Mouse (Mus musculus) midbrain, embryonic 11.5 days (tissue): ENCODE measurements around the gene Efcab7. TPM values are rescaled to one million over a fixed set of nuclear protein-coding genes. Genes with fewer than 3 reads are reported as not detected.

Experiments used
- ATAC-seq: fragments of 200-750 bp; cut with Nextera tagmentation; 2 replicates; pipeline ENCODE4 v1.8.0; 2017; ENCODE audit warnings: moderate TSS enrichment, moderate library complexity; ENCODE audit not compliant: low FRiP score
- DNase-seq: peaks from one replicate; pipeline ENCODE4 v3.0.0; 2015; ENCODE audit warnings: low spot score; ENCODE audit errors: missing footprints
- H3K27ac ChIP-seq: fragments of 300-500 bp; sonication (generic); 2 replicates; pipeline ENCODE4 v1.5.1; 2014; ENCODE audit warnings: low read depth, low read length
- H3K27me3 ChIP-seq: fragments of 300-500 bp; sonication (generic); 2 replicates; pipeline ENCODE4 v1.6.1; 2014; ENCODE audit warnings: mild to moderate bottlenecking, low read length, moderate library complexity, mixed read lengths; ENCODE audit not compliant: control insufficient read depth, insufficient read depth
- H3K36me3 ChIP-seq: fragments of 300-500 bp; sonication (generic); 2 replicates; pipeline ENCODE4 v1.6.1; 2014; ENCODE audit warnings: mild to moderate bottlenecking, low read length, moderate library complexity, mixed read lengths; ENCODE audit not compliant: control insufficient read depth, insufficient read depth
- H3K4me1 ChIP-seq: fragments of 300-500 bp; sonication (generic); 2 replicates; pipeline ENCODE4 v1.6.1; 2014; ENCODE audit warnings: low read length; ENCODE audit not compliant: control insufficient read depth, insufficient read depth
- H3K4me2 ChIP-seq: fragments of 300-500 bp; sonication (generic); 2 replicates; pipeline ENCODE4 v1.6.1; 2014; ENCODE audit warnings: mild to moderate bottlenecking, moderate library complexity
- H3K4me3 ChIP-seq: fragments of 300-500 bp; sonication (generic); 2 replicates; pipeline ENCODE4 v1.5.1; 2014; ENCODE audit warnings: low read depth, low read length
- H3K9ac ChIP-seq: fragments of 300-500 bp; sonication (generic); 2 replicates; pipeline ENCODE4 v1.6.1; 2014; ENCODE audit warnings: low read length
- H3K9me3 ChIP-seq: fragments of 300-500 bp; sonication (generic); 2 replicates; pipeline ENCODE4 v1.6.1; 2016; ENCODE audit warnings: low read length; ENCODE audit not compliant: control insufficient read depth
- WGBS: fragments of 180-500 bp; shearing (Covaris S2); extraction: QIAGEN DNeasy Blood & Tissue Kit; methylation state at CpG from one replicate; pipeline ENCODE4 v1.1.7; 2014; 5-methylcytosine and 5-hydroxymethylcytosine counted together
- polyA plus RNA-seq: library from polyadenylated mRNA; unstranded; fragments of >200 nt; fragmentation: Nextera tagmentation; extraction: Ambion mirVana; gene quantifications from 2 replicates; pipeline ENCODE4 v1.2.1, GENCODE M21; 2014

Efcab7 gene
- polyA plus RNA-seq, result 29.1 and 29.7 TPM in 2 replicates

GRCm38 (mm10) chr4:99829094-99830073 lies at the start of gene Efcab7:
Gene Efcab7, plus strand, starts transcription at chr4:99829198.
- WGBS, result under 1% methylated on average over 48 of the region's 48 CpGs
- no peaks in the 10 kb centered on the region for H3K27me3 ChIP-seq

DNA sequence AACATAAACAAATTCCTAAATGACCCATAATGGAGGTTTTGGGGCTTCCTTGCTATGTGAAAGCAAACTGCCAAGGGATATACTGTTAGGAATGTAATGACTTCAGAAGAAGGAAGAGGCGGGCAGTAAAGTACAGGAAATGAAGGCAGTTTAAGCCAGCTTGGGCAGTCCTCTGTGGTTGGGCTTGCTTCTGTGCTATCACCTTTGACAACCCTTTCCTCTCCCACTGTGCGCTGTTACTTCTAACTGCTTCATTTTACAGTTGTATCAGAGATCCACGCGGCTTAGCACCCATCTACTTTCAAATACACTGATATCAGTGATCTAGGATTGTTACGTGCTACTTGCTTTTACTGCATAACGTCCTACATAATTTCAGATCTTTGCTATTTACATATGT lies 36.6 kb upstream of the Efcab7 start:
- no peaks in the 10 kb centered on the region; the same call in 1 of the 2 replicates for H3K36me3 ChIP-seq
- H3K9me3 ChIP-seq, result no peaks in the 10 kb centered on the region
- H3K4me2 ChIP-seq, result no peak overlapping the region
- no peak overlapping the region for H3K4me3 ChIP-seq
- DNase-seq (peak; percentile 84), ATAC-seq (no peak)
- H3K27me3 ChIP-seq, result no peaks in the 10 kb centered on the region
- WGBS, result 92% methylated on average over 6 of the region's 6 CpGs
- H3K9ac ChIP-seq, result no peak overlapping the region
- no peak overlapping the region for H3K27ac ChIP-seq
- no peaks in the 10 kb centered on the region for H3K4me1 ChIP-seq

More at GRCm38 (mm10) chr4:99829094-99830073, at the start of gene Efcab7:
- Histone ChIP-seq H3K9me3 (no peaks in the 10 kb centered on the region), H3K36me3 (no peaks in the 10 kb centered on the region), H3K9ac (peak within 1 kb of the TSS; percentile 87), H3K27ac (peak within 1 kb of the TSS; percentile 93), H3K4me1 (peaks cover 4% of the 10 kb centered on the region; the same call in 1 of the 2 replicates), H3K4me3 (peak within 1 kb of the TSS; percentile 61), H3K4me2 (peak within 1 kb of the TSS; percentile 72)
- peak; percentile 91 for ATAC-seq
- DNase-seq, result peak; percentile 99

DNA sequence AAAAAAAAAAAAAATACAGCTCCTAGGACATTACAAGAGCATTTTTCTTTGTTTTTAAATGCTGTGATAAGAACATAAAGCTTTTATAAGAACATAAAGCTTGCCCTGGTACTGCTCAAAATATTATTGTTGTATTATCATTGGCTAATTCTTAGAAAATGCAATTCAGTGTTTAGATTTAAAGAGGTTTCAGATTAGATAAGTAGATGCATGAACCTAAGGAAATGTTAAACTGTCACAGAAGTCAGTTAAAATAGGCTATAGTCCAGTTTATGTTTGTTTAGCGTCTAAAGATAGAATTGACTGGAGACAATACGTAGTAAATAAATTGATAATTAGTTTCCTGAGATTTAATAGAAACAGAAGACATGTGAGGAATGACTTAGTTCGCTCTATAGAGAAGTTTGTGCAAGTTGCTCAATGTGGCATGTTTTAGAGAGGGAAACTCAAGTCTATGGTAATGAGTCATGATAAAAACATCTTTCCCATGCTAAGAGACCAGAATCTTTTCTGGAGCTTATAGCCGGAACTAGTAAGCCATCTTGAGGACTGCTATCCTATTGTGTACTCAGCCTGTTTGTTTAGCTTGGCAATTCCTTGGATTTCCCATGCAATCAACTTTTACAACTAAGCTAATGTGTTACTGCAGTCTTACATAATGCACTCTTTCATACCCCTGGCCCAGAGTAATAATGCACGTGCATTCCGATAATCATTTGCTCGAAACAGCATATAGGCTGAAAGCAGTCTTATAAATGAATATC lies 12.1 kb upstream of the Efcab7 start:
- no peaks in the 10 kb centered on the region for H3K9me3 ChIP-seq
- no peaks in the 10 kb centered on the region for H3K4me1 ChIP-seq
- WGBS, result 88% methylated on average over 7 of the region's 7 CpGs
- ATAC-seq (no peak), DNase-seq (no peak)
- H3K27me3 ChIP-seq, result no peaks in the 10 kb centered on the region
- H3K9ac ChIP-seq, result no peak overlapping the region
- no peaks in the 10 kb centered on the region for H3K36me3 ChIP-seq
- no peak overlapping the region for H3K4me3 ChIP-seq
- no peak overlapping the region for H3K4me2 ChIP-seq
- H3K27ac ChIP-seq, result no peak overlapping the region

GRCm38 (mm10) chr4:99828337-99828736 lies 661 bp upstream of the Efcab7 start:
- ATAC-seq (no peak), DNase-seq (peak; percentile 87)
- Histone ChIP-seq H3K4me2 (peak overlapping the region; percentile 72), H3K4me1 (peaks cover 4% of the 10 kb centered on the region; the same call in 1 of the 2 replicates), H3K4me3 (peak overlapping the region; percentile 61), H3K27ac (no peak overlapping the region), H3K9ac (no peak overlapping the region), H3K36me3 (no peaks in the 10 kb centered on the region), H3K9me3 (no peaks in the 10 kb centered on the region), H3K27me3 (no peaks in the 10 kb centered on the region)
- whole genome bisulfite sequencing, result 58% methylated on average over 4 of the region's 4 CpGs

- Histone ChIP-seq H3K9ac (peak overlapping the region; percentile 87), H3K4me3 (peak overlapping the region; percentile 61), H3K36me3 (no peaks in the 10 kb centered on the region), H3K27ac (peak overlapping the region; percentile 93; the same call in 1 of the 2 replicates), H3K9me3 (no peaks in the 10 kb centered on the region), H3K27me3 (no peaks in the 10 kb centered on the region), H3K4me1 (peaks cover 4% of the 10 kb centered on the region; the same call in 1 of the 2 replicates), H3K4me2 (peak overlapping the region; percentile 72)
- ATAC-seq (no peak), DNase-seq (no peak)
- WGBS, result under 1% methylated on average over 7 of the region's 7 CpGs
Observed at GRCm38 (mm10) chr4:99828739-99829093, 282 bp upstream of the Efcab7 start.

DNA sequence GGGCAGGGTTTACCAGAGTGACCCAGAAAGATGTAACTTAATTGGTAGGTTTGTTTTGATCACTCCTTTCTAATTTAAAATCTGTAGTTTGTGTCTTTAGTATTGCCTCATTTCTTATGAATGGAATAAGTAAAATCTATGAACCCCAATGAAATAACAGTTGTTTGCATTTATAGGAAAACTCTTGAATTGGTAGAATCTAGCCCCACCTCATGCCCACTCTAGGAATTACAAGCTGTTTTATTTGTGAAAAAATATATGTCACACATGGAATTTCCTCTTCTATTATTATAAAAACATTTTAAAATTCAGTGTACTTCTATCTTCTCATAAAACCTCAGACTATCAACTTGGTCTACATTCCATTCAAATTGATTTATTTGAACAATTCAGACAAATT lies 52.9 kb downstream of the Efcab7 start:
- ATAC-seq (no peak), DNase-seq (peak; percentile 93)
- Histone ChIP-seq H3K4me3 (no peak overlapping the region), H3K4me2 (no peak overlapping the region), H3K9me3 (no peaks in the 10 kb centered on the region), H3K4me1 (no peaks in the 10 kb centered on the region), H3K27me3 (no peaks in the 10 kb centered on the region), H3K36me3 (no peaks in the 10 kb centered on the region), H3K9ac (no peak overlapping the region), H3K27ac (no peak overlapping the region)

DNA sequence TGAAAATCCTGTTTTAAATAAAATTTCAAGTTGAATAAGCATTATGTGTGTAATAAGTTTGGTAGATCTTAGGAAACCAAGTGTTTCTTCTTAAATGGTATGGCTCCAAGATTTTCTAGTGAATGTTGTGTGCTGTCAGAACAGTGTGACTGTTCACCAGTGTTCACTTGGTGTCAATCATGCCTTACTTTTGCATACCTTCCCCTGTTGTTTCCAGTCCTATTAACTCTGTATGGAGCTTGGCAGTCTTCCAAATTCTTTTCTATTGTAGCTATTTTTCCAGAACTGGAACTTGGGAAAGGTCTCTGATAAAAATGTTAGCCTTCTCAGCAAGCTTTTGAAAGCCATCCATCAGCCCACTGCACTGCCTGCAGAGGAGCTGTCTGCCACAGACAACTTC lies 53.4 kb downstream of the Efcab7 start:
- Histone ChIP-seq H3K4me1 (no peaks in the 10 kb centered on the region), H3K4me3 (no peak overlapping the region), H3K27me3 (no peaks in the 10 kb centered on the region), H3K9ac (no peak overlapping the region), H3K27ac (no peak overlapping the region), H3K9me3 (no peaks in the 10 kb centered on the region), H3K36me3 (no peaks in the 10 kb centered on the region), H3K4me2 (no peak overlapping the region)
- no peak for ATAC-seq
- no peak for DNase-seq

DNA sequence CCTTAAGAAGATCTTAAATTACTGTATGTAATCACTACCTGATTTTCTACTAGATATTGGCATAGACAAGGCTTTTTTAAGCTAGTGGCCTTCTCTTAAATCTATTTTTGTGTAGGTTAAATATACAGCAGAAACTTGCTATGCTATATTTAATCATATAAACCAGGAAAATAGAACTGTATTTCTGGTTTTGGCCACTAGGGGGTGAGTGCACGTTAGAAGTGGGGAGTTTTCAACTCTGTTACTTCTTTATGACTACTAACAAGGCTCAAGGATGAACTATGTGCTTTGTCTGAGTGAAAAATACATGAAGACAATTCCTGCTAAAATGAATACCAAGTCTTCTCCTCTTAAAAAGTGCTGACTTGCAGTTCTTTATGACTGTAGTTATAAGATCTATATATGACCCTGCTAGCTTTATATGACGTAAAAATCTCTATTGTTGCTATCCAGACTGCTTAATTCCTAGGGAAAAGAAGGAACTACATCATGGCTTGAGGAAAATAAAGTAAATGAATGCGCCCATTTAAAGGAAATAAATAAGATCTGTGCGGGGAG lies 85.0 kb downstream of the Efcab7 start:
- Histone ChIP-seq H3K4me1 (no peaks in the 10 kb centered on the region), H3K9ac (no peak overlapping the region), H3K27ac (no peak overlapping the region), H3K4me2 (no peak overlapping the region), H3K36me3 (no peaks in the 10 kb centered on the region), H3K9me3 (no peaks in the 10 kb centered on the region), H3K4me3 (no peak overlapping the region), H3K27me3 (no peaks in the 10 kb centered on the region)
- DNase-seq (peak; percentile 95), ATAC-seq (no peak)
- WGBS, result 69% methylated on average over 4 of the region's 4 CpGs
